ENCODE assay signal across 26 mouse cellular contexts in the genomic region with DNA sequence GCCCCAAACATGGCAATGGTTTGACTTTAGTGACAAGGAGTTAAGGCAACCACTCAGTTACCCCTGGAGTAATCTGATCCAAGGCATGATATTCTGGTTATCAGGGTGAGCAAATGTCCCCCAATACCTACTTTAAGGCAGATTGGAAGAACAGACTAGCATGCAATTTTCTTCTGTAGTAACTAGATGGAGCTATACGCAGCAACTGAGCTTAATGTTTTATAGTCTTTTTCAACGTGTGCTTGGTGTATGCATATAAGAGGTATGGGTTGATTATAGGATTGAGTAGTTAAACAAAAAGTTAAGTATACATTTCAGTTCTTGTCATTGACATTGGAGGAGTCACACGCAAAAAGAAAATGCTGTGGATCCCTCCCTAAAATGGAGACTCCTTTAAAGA. TPM values are rescaled to one million over a fixed set of nuclear protein-coding genes. Genes with fewer than 3 reads are reported as not detected.
"Had no signal": no experiment of that assay in that cellular context is flagged by ENCODE, and none has a peak within 500 bp of the region (broad histone marks: within the 10 kb centered on the region; RNA-seq: fewer than 3 reads in every experiment).

No protein-coding gene starts in this region.

- ATAC-seq: intestine, postnatal 0 days; liver, embryonic 12.5 days; midbrain, embryonic 13.5 days had no signal

- H3K4me2 ChIP-seq: limb, embryonic 13.5 days; liver, embryonic 12.5 days; liver, embryonic 15.5 days; lung, embryonic 15.5 days; midbrain, embryonic 13.5 days; neural tube, embryonic 13.5 days had no signal

- H3K27me3 ChIP-seq: liver, embryonic 12.5 days; liver, embryonic 15.5 days; lung, embryonic 15.5 days; midbrain, embryonic 13.5 days; neural tube, embryonic 13.5 days had no signal

- H3K27ac ChIP-seq: limb, embryonic 10.5 days; limb, embryonic 13.5 days; liver, embryonic 12.5 days; liver, embryonic 15.5 days; lung, embryonic 15.5 days; midbrain, embryonic 10.5 days; midbrain, embryonic 13.5 days; neural tube, embryonic 13.5 days had no signal

- H3K9ac ChIP-seq: limb, embryonic 13.5 days; liver, embryonic 12.5 days; liver, embryonic 15.5 days; lung, embryonic 15.5 days; midbrain, embryonic 13.5 days; neural tube, embryonic 13.5 days had no signal

- DNase-seq: kidney, adult 2 months; kidney, postnatal 14 days; kidney, postnatal 4 days; layer of hippocampus, postnatal 36 days; liver; lung, adult 18-20 months; lung, postnatal 10 days; lung, postnatal 36 days; retina, postnatal 1 day; right cerebral cortex, postnatal 25 days; thymus, postnatal 25 days had no signal

- H3K4me3 ChIP-seq: limb, embryonic 10.5 days; limb, embryonic 13.5 days; liver, embryonic 12.5 days; liver, embryonic 15.5 days; lung, embryonic 15.5 days; megakaryocyte, embryonic 14.5 days; midbrain, embryonic 10.5 days; midbrain, embryonic 13.5 days; neural tube, embryonic 13.5 days had no signal

- H3K36me3 ChIP-seq: limb, embryonic 10.5 days; limb, embryonic 13.5 days; liver, embryonic 12.5 days; liver, embryonic 15.5 days; lung, embryonic 15.5 days; midbrain, embryonic 10.5 days; midbrain, embryonic 13.5 days; neural tube, embryonic 13.5 days had no signal

- H3K4me1 ChIP-seq: limb, embryonic 10.5 days; limb, embryonic 13.5 days; liver, embryonic 12.5 days; liver, embryonic 15.5 days; lung, embryonic 15.5 days; megakaryocyte, embryonic 14.5 days; midbrain, embryonic 10.5 days; midbrain, embryonic 13.5 days; neural tube, embryonic 13.5 days had no signal

- H3K9me3 ChIP-seq: limb, embryonic 10.5 days; limb, embryonic 13.5 days; liver, embryonic 12.5 days; liver, embryonic 15.5 days; lung, embryonic 15.5 days; megakaryocyte, embryonic 14.5 days; midbrain, embryonic 10.5 days; midbrain, embryonic 13.5 days; neural tube, embryonic 13.5 days had no signal

RNA-seq across cellular contexts. Expression of a gene that starts 21.2 kb away (rescaled TPM):
- total RNA-seq: layer of hippocampus, adult 18-20 months; layer of hippocampus, postnatal 10 days; layer of hippocampus, postnatal 36 days; left cerebral cortex, postnatal 25 days; neutrophil, adult 5-6 weeks had no signal
- polyA plus RNA-seq: midbrain, embryonic 10.5 days; midbrain, embryonic 13.5 days; spleen, adult 2 months had no signal
